Mouse (Mus musculus) urinary bladder, postnatal 0 days (tissue): Measurements from ENCODE around the gene Vezt. TPM values are rescaled to one million over a fixed set of nuclear protein-coding genes. Genes with fewer than 3 reads are reported as not detected.
A peak's percentile ranks its signal among the peaks of the same experiment; 100 is the strongest.

ENCODE experiments used
- microRNA counts: library from miRNA; unstranded; fragments of <30 nt; microRNA quantifications from one replicate; lab custom pipeline; 2016
- microRNA-seq: library from miRNA; unstranded; fragments of <30 nt; microRNA quantifications from one replicate; pipeline ENCODE4, GENCODE M21; 2016
- polyA plus RNA-seq: library from polyadenylated mRNA; unstranded; fragments of >200 nt; fragmentation: Nextera tagmentation; extraction: Ambion mirVana; gene quantifications from 2 replicates; pipeline ENCODE4 v1.2.1, GENCODE M21; 2015

Vezt gene
- polyA plus RNA-seq, result 14.8 and 17.8 TPM in 2 replicates

GRCm38 (mm10) chr10:94035658-94036374, at the start of gene Vezt, which contains the start of gene Fgd6:
Gene Vezt (minus strand): TSS chr10:94035817.
Gene Fgd6 (plus strand): TSS chr10:94036001.

GRCm38 (mm10) chr10:93897043-93897646, 138.5 kb downstream of the Vezt start, which contains the start of gene Metap2:
Gene Metap2 (minus strand): TSS chr10:93897093.

MicroRNA genes within 50 kb of the gene (microRNA counts, 519-probe panel; counts per million panel counts)
- microRNA mmu-miR-331-3p (lab: Ali Mortazavi, UCI), result 3,037 counts per million, percentile 48 among the panel's probes with 10 or more counts
- microRNA mmu-miR-331-5p (lab: Ali Mortazavi, UCI), result not detected

Small RNA genes within 50 kb of the gene (microRNA-seq; reads per million reads assigned to microRNA genes)
- 52.5 reads per million, percentile 41 among the genes with 10 or more reads in this experiment for gene Mir331

Other genes starting within 250 kb of the Vezt start
- not detected in 2 replicates for gene Usp44, start 204.3 kb downstream of the Vezt start, polyA plus RNA-seq
- 98.8 and 126 TPM in 2 replicates for gene Metap2, start 138.7 kb downstream of the Vezt start, polyA plus RNA-seq
- 1.3 and 1.5 TPM in 2 replicates for gene Fgd6, start 184 bp upstream of the Vezt start, polyA plus RNA-seq
- gene Nr2c1, start 112.2 kb upstream of the Vezt start, polyA plus RNA-seq, result 5.8 and 7.0 TPM in 2 replicates
- 393 and 423 TPM in 2 replicates for gene Ndufa12, start 162.9 kb upstream of the Vezt start, polyA plus RNA-seq